Mouse (Mus musculus) E14TG2a.4 (cell line): ENCODE measurements around the gene Rab11fip4.

Source experiments
- H3K27me3 ChIP-seq: 2 replicates; pipeline ENCODE4 v1.6.1; 2014; ENCODE audit warnings: low read length, control low read depth; ENCODE audit not compliant: insufficient read depth
- H3K36me3 ChIP-seq: 2 replicates; pipeline ENCODE4 v1.6.1; 2014; ENCODE audit warnings: low read length, control low read depth; ENCODE audit not compliant: insufficient read depth
- H3K4me1 ChIP-seq: replicated peaks from 2 replicates; pipeline ENCODE4 v1.6.1; 2014; ENCODE audit warnings: low read depth, low read length, control low read depth
- H3K4me3 ChIP-seq: replicated peaks from 2 replicates; pipeline ENCODE4 v1.5.1; 2014; ENCODE audit warnings: mild to moderate bottlenecking, low read length
- H3K9me3 ChIP-seq: 2 replicates; pipeline ENCODE4 v1.6.1; 2014; ENCODE audit warnings: low read length, control low read depth
- CTCF ChIP-seq: conservative IDR thresholded peaks from 2 replicates; pipeline ENCODE4 v1.5.1; 2014; ENCODE audit warnings: low read length
- NANOG ChIP-seq: IDR thresholded peaks from 2 replicates; pipeline ENCODE4 v1.6.1; 2014; ENCODE audit warnings: borderline replicate concordance, low read length, mixed read lengths
- POU5F1 ChIP-seq: IDR thresholded peaks from 2 replicates; pipeline ENCODE4 v1.6.1; 2014; ENCODE audit warnings: low read length, borderline replicate concordance

Rab11fip4 gene

GRCm38 (mm10) chr11:79623029-79623428 lies 32.0 kb downstream of the Rab11fip4 start:
- no peak for TF ChIP-seq POU5F1
- no peak for TF ChIP-seq CTCF
- no peak for TF ChIP-seq NANOG
- H3K9me3 ChIP-seq, result no peaks in the 10 kb centered on the region
- no peak overlapping the region for H3K4me3 ChIP-seq
- H3K27me3 ChIP-seq, result no peaks in the 10 kb centered on the region
- peaks cover 5% of the 10 kb centered on the region; the same call in 1 of the 2 replicates for H3K36me3 ChIP-seq
- H3K4me1 ChIP-seq, result peaks cover 20% of the 10 kb centered on the region

DNA sequence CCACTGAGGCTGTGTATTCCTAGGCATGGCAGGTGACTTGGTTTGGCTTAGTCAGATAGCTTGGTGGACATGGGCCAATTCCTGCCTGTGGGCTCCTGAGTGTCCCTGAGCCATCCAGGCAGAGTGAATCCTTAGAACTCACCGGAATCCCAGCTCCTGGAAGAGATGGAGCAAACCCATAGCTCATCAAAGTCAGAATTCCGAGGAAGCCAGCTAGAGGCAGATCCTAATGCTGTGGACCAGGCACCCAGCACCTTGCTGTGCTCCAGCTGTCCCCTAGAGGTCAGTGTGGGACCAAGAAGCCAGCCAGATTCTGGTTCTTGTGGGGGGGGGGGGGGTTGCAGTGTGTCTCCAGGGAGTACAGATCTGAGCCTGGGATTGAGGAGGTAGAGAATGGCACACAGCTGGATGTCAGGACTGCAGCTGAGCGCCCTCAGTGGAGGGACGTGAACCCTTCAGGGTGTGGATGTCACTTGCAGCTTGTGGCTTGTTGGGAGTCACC lies 33.8 kb downstream of the Rab11fip4 start:
- H3K9me3 ChIP-seq, result no peaks in the 10 kb centered on the region
- no peak overlapping the region for H3K4me3 ChIP-seq
- no peaks in the 10 kb centered on the region for H3K27me3 ChIP-seq
- TF ChIP-seq CTCF (peak; percentile 83), NANOG (no peak)
- H3K36me3 ChIP-seq, result peaks cover 5% of the 10 kb centered on the region; the same call in 1 of the 2 replicates
- peaks cover 31% of the 10 kb centered on the region for H3K4me1 ChIP-seq

- Histone ChIP-seq H3K9me3 (no peaks in the 10 kb centered on the region), H3K36me3 (0 out of 2 replicates have a peak, but pooled peaks cover 6% of the 10 kb centered on the region), H3K27me3 (no peaks in the 10 kb centered on the region), H3K4me3 (no peak overlapping the region), H3K4me1 (peaks cover 62% of the 10 kb centered on the region)
- peak; percentile 44 for TF ChIP-seq CTCF
- no peak for TF ChIP-seq POU5F1
Observed at GRCm38 (mm10) chr11:79628716-79629115, 37.7 kb downstream of the Rab11fip4 start.

DNA sequence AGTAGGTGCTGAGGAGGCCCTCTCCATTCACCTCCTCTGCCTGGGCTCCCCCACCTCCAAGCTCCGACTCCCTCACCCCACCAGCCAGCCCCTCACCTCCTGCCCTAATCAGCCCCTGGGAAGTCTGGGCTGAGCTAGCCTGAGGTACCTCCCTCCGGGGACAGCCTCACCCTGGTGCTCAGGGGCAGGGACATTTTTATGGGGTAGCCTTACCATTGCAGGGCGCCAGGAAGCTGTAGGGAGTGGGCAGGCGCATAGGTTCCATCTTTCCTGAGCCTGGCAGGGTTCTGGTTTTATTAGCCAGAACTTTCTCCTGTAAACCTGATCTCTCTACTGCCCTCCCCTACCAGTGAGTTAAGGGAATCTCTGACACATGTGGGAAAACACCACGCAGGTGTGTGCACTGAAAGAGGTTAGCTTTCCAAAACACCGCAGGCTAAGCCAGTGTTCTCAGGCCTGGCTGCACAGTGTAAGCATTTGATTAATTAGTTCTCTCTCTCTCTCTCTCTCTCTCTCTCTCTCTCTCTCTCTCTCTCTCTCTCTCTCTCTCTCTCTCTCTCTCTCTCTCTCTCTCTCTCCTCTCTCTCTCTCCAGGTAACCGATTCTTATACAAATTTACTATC lies 38.9 kb downstream of the Rab11fip4 start:
- Histone ChIP-seq H3K4me3 (no peak overlapping the region), H3K4me1 (peaks cover 69% of the 10 kb centered on the region), H3K27me3 (no peaks in the 10 kb centered on the region), H3K9me3 (no peaks in the 10 kb centered on the region), H3K36me3 (0 out of 2 replicates have a peak, but pooled peaks cover 6% of the 10 kb centered on the region)
- TF ChIP-seq CTCF (no peak), NANOG (no peak), POU5F1 (no peak)

- no peak for TF ChIP-seq NANOG
- TF ChIP-seq POU5F1, result no peak
- TF ChIP-seq CTCF, result no peak
- Histone ChIP-seq H3K4me3 (no peak overlapping the region), H3K9me3 (no peaks in the 10 kb centered on the region), H3K36me3 (0 out of 2 replicates have a peak, but pooled peaks cover 6% of the 10 kb centered on the region), H3K27me3 (no peaks in the 10 kb centered on the region), H3K4me1 (peaks cover 69% of the 10 kb centered on the region)
Observed at GRCm38 (mm10) chr11:79630521-79630920, 39.5 kb downstream of the Rab11fip4 start.

DNA sequence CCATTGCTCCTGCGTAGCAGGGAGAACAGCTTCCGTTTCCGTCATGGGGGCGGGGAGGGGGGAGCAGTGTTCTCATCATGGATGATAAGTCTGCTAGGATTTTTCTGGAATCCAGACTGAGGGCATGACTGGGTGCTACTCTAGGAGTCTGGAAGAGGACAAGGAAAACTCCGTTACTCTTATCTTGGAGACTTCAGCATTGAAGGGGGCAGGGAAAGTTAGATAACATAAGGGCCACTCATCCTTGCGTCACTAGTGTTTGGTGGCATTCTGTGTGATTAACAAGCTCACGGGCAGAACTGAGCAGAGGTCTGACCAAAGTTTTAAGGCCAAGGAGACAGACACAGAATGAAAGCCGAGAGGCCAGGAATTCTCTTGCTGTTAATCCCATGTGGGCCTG lies 42.4 kb downstream of the Rab11fip4 start:
- TF ChIP-seq POU5F1 (no peak), CTCF (no peak), NANOG (no peak)
- no peak overlapping the region for H3K4me3 ChIP-seq
- H3K27me3 ChIP-seq, result no peaks in the 10 kb centered on the region
- H3K36me3 ChIP-seq, result 0 out of 2 replicates have a peak, but pooled peaks cover 6% of the 10 kb centered on the region
- H3K9me3 ChIP-seq, result no peaks in the 10 kb centered on the region
- peaks cover 86% of the 10 kb centered on the region for H3K4me1 ChIP-seq

- Histone ChIP-seq H3K36me3 (0 out of 2 replicates have a peak, but pooled peaks cover 6% of the 10 kb centered on the region), H3K4me1 (peaks cover 94% of the 10 kb centered on the region), H3K4me3 (no peak overlapping the region), H3K9me3 (no peaks in the 10 kb centered on the region), H3K27me3 (no peaks in the 10 kb centered on the region)
- TF ChIP-seq POU5F1 (no peak), NANOG (peak; percentile 73), CTCF (peak; percentile 86)
Observed at GRCm38 (mm10) chr11:79635661-79636449, 44.8 kb downstream of the Rab11fip4 start.

DNA sequence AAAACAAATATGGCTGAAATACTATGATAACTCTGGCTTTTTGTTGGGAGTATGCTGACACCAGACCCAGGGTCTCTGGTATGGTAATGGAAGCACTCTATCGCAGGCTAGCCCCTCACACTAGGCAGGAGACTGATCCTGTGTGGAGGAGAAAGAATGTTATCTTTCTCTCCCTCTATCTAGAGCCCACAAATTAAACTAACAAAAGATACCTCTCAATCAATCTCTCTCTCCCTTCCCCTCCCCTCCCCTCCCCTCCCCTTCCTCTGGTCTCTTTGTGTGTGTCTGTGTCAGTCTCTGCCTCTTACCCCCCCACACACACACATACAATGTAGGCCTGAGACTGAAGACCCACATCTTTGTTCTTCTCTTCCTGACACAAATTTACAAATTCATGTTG lies 45.5 kb downstream of the Rab11fip4 start:
- no peaks in the 10 kb centered on the region for H3K27me3 ChIP-seq
- H3K36me3 ChIP-seq, result 0 out of 2 replicates have a peak, but pooled peaks cover 6% of the 10 kb centered on the region
- TF ChIP-seq NANOG, result no peak
- TF ChIP-seq CTCF, result no peak
- TF ChIP-seq POU5F1, result no peak
- no peak overlapping the region for H3K4me3 ChIP-seq
- no peaks in the 10 kb centered on the region for H3K9me3 ChIP-seq
- H3K4me1 ChIP-seq, result peaks cover 98% of the 10 kb centered on the region

DNA sequence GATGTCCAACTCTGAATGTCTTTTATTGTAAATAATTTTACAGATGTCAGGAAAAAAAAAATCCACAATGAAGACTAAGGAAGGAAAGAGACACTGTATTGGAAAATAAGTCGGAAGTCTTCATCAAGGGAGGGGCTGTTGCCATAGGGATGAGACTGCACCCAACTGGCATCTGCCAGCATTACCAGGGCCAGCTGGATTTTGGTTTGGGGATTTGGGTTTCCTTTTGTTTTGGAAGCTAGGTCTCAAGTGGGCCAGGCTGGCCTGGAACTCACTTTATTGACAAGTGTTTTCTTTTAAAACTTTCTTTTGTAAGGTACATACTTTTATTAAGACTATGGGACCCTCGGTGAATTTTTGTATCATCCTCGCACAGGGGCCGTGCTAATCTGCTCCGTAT lies 47.7 kb downstream of the Rab11fip4 start:
- no peaks in the 10 kb centered on the region for H3K27me3 ChIP-seq
- peaks cover 97% of the 10 kb centered on the region for H3K4me1 ChIP-seq
- no peak overlapping the region for H3K4me3 ChIP-seq
- TF ChIP-seq POU5F1 (no peak), NANOG (no peak), CTCF (no peak)
- H3K9me3 ChIP-seq, result no peaks in the 10 kb centered on the region
- H3K36me3 ChIP-seq, result no peaks in the 10 kb centered on the region
